Mouse (Mus musculus) erythroblast, adult 5-6 weeks (primary cell): Measurements from ENCODE around the gene Plekhm1. TPM values are rescaled to one million over a fixed set of nuclear protein-coding genes. Genes with fewer than 3 reads are reported as not detected.
A peak's percentile ranks its signal among the peaks of the same experiment; 100 is the strongest.

Experiments used
- ATAC-seq: replicated peaks from 2 replicates; pipeline ENCODE4 v1.8.0; 2016; ENCODE audit warnings: moderate number of reproducible peaks, mild to moderate bottlenecking, moderate TSS enrichment, inconsistent platforms; ENCODE audit not compliant: poor library complexity, low FRiP score, severe bottlenecking
- total RNA-seq, 2 experiments: library from RNA; stranded (forward) in 1 of 2; stranded (reverse) in 1 of 2; fragments of 150-400 nt in 1 of 2; fragments of 200-764, 138-1000 nt in 1 of 2; gene quantifications; 2 replicates each; pipeline versions ENCODE4 v1.2.3 to v1.2.4; 2015 to 2017; ENCODE audit warnings: low replicate concordance in 2 of 2

Plekhm1 gene
- total RNA-seq, 2 experiments from 2014 or later, result 25.7 to 27.9 TPM

GRCm38 (mm10) chr11:103363214-103364148 lies 49.0 kb downstream of the Plekhm1 start, which contains the start of gene Arhgap27:
TSS of gene Arhgap27 (minus strand) at chr11:103363692.
- no peak for ATAC-seq

- no peak for ATAC-seq
These were observed 49.8 kb downstream of the Plekhm1 start for GRCm38 (mm10) chr11:103362521-103363181.

- no peak for ATAC-seq
These were observed 50.4 kb downstream of the Plekhm1 start for GRCm38 (mm10) chr11:103362054-103362432.

- ATAC-seq, result no peak
These were observed 51.0 kb downstream of the Plekhm1 start for GRCm38 (mm10) chr11:103361396-103362053.

GRCm38 (mm10) chr11:103360661-103361081 lies 51.8 kb downstream of the Plekhm1 start:
- ATAC-seq, result no peak

- ATAC-seq, result no peak
These were observed 52.4 kb downstream of the Plekhm1 start for GRCm38 (mm10) chr11:103359841-103360641.

GRCm38 (mm10) chr11:103359122-103359521 lies 53.4 kb downstream of the Plekhm1 start:
- ATAC-seq, result peak; percentile 72

GRCm38 (mm10) chr11:103358316-103358715 lies 54.2 kb downstream of the Plekhm1 start:
- no peak for ATAC-seq

- ATAC-seq, result no peak
These were observed 54.8 kb downstream of the Plekhm1 start for GRCm38 (mm10) chr11:103357710-103358109.

GRCm38 (mm10) chr11:103356938-103357670 lies 55.4 kb downstream of the Plekhm1 start:
- no peak for ATAC-seq

- no peak for ATAC-seq
These were observed 56.4 kb downstream of the Plekhm1 start for GRCm38 (mm10) chr11:103356032-103356571.

GRCm38 (mm10) chr11:103355251-103355650 lies 57.2 kb downstream of the Plekhm1 start:
- ATAC-seq, result no peak

- ATAC-seq, result no peak
These were observed 58.5 kb downstream of the Plekhm1 start for GRCm38 (mm10) chr11:103354033-103354432.

GRCm38 (mm10) chr11:103352239-103352814 lies 60.2 kb downstream of the Plekhm1 start:
- ATAC-seq, result no peak

- ATAC-seq, result no peak
These were observed 61.7 kb downstream of the Plekhm1 start for GRCm38 (mm10) chr11:103350711-103351315.

- no peak for ATAC-seq
These were observed 62.8 kb downstream of the Plekhm1 start for GRCm38 (mm10) chr11:103349699-103350098.

GRCm38 (mm10) chr11:103346657-103347056 lies 65.8 kb downstream of the Plekhm1 start:
- ATAC-seq, result no peak

- no peak for ATAC-seq
These were observed 66.3 kb downstream of the Plekhm1 start for GRCm38 (mm10) chr11:103346236-103346635.
